Mouse (Mus musculus) monocyte, adult 2 months (primary cell): ENCODE results near the gene Sds.
A peak's percentile ranks its signal among the peaks of the same experiment; 100 is the strongest.

Experiments
- DNase-seq, 2 experiments: peaks; one replicate each; pipeline ENCODE4 v3.0.0; 2022; ENCODE audit warnings: low spot score in 2 of 2, low read depth in 1 of 2

Sds gene

DNA sequence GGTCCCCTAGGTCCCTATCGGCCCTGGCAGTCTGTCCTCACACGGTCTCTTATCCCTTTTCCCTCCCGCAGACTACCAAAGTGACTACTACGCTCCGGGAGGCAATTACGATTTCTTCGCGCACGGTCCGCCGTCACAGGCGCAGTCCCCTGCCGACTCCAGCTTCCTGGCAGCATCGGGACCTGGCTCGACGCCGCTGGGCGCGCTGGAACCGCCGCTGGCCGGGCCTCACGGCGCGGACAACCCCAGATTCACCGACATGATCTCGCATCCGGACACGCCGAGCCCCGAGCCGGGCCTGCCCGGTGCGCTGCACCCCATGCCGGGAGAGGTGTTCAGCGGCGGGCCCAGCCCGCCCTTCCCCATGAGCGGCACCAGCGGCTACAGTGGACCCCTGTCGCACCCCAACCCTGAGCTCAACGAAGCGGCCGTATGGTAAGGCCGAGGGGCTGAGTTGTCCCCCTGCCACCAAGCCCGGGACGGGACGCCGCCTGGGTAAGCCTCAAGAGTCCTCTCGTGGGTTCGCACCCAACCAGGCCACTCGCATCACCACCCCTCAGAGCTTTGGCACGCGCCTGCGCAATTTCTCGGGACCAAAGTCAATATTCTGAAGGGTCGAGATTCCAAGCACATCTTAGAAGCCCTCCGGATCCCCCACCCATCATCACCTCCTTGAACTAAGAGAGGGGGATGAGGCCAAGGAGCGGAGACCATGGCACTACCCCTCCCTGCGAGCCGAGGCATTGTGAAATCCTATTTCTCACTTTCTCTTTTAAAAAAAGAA lies 36.2 kb upstream of the Sds start:
- DNase-seq: no peak

DNA sequence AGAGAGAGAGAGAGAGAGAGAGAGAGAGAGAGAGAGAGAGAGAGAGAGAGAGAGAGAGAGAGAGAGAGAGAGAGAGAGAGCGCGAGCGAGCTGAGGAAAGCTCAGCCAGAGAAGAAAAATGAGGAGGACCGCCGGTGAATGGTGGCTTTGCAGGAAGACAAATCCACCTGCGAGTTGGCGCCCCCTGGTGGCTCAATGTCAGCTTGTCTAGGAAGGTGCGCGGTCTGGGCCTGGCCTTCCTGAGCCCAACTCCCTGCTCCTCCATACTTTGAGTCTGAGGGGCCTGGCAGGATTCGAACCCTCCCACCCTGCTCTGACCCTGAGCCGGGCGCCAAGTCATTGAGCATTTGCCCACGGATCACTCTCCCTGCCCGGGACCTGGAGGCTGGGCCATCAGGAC lies 35.6 kb upstream of the Sds start:
- peak in 1 of 2 experiments; percentile 35 for DNase-seq

DNA sequence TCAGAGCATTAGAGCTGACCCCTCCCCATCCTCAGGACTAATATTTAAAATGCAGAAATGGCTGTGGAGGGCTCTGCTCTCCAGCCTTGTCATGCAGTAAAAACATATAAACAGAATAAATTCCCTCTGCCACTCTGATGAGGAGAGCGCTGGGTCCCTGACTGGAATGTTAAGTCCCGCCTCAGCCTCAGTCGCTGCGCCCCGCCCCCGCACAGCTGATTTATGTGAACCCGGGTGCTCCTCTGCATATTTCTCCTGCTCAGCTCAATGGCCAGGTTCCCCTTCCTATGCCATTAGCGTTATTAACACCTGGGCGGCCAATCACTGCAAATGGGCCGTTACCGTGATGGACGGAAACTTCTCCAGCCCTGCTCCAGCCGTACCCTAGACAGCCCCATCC lies 29.0 kb upstream of the Sds start:
- DNase-seq: no peak

GRCm38 (mm10) chr5:120454756-120455337 lies 21.5 kb upstream of the Sds start:
- no peak for DNase-seq

DNA sequence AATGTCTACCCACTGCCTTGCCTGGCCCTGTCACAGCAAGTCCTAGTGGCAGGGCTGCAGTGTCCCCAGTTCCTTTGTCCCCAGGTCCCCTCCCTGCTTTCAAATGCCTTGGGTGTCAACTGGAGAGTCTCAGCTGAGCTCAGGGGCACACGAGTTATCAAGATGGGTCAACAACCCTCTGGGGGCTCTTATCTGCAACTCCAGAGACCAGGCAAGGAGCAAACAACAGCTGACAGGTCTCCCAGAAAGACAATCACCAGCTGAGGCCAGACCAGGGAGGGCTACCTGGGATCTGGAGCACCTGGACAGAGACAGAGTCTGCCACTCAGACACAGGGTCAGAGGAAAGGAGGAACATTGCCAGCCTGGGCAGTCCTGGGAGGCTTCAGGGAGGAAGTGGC lies 20.1 kb upstream of the Sds start:
- DNase-seq: no peak

- no peak for DNase-seq
Measured at GRCm38 (mm10) chr5:120456841-120457554, 19.3 kb upstream of the Sds start.

GRCm38 (mm10) chr5:120457628-120458027 lies 18.7 kb upstream of the Sds start:
- DNase-seq: peak in 1 of 2 experiments; percentile 32

DNA sequence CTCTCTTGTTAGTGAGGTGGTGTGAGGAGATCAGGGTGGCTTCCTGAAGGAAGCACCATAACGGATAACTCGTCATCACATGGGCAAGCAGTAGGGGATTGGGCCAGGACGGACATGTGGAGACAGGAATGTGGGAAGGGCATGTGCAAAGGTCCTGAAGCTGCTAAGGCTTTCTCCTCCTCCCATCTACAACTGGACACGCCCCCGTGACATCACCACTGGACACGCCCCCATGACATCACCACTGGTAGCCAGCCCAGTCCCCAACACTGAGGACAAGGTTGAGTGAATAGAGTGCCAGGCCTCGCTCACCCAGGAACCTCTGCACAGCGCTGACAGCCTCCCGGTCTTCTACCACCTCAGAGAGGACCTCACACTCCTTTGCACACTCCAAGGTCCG lies 17.2 kb upstream of the Sds start:
- DNase-seq: no peak

DNA sequence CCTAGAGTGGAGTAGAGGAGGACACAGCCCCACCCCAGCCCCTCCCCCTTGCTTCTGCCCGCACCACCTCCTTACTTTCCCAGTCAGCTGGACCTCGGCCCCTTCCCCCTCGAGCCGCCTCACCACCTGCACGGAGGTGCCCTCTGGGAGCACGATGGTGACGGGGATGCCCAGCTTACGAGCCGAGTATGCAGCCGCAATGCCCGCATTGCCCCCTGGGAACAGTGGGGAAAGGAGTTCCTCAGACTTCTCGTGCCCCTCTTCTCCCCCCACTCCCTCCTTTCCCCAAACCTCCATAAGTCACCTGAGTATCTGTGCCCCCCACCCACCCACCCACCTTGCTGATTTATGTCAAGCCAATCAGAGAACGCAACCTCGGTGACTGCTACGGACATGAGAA lies 14.4 kb upstream of the Sds start:
- no peak for DNase-seq

DNA sequence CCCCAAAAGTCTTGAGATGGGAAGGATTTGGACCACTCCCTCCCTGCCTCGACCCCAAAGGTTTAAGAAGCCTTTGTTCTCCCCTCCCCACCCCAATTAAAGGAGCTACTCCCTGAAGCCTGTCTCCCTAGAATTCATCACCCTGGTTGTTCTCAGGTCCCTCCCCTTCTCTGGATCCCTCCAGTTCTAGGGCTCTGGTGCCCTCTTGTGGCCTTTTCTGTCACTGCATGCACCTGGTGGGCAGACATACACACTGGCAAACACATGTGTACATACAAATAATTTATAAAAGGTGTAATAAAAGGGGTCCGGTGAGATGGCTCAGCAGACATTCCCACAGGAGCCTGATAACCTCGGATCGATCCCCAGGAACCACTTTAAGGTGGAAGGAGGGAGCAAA lies 12.0 kb upstream of the Sds start:
- DNase-seq: no peak

GRCm38 (mm10) chr5:120465062-120465461 lies 11.3 kb upstream of the Sds start:
- DNase-seq: peak in 1 of 2 experiments; percentile 29

GRCm38 (mm10) chr5:120465860-120466259 lies 10.5 kb upstream of the Sds start:
- DNase-seq: no peak

DNA sequence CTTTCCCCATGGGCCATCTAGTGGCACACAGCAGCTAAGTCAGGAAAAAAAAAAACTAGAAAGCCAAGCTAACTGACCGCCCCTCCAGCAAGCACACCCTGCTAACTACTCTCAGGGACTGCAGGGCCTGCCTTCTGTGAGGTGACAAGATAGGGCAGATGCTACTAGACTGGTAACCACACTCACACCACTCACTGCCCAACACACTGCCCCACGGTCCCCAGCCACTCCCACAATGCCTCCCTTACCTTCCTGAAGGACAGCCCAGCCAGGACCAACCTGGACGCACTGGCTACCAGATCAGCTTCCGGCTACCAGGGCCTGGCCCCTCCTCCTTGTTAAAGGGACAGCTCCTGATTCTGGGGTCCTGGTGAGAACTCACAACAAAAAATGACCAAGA lies 9.3 kb upstream of the Sds start:
- DNase-seq: no peak

GRCm38 (mm10) chr5:120468336-120468735 lies 8.0 kb upstream of the Sds start:
- no peak for DNase-seq

GRCm38 (mm10) chr5:120468830-120469229 lies 7.5 kb upstream of the Sds start:
- no peak for DNase-seq

- DNase-seq: no peak
Measured at GRCm38 (mm10) chr5:120471538-120471937, 4.8 kb upstream of the Sds start.

DNA sequence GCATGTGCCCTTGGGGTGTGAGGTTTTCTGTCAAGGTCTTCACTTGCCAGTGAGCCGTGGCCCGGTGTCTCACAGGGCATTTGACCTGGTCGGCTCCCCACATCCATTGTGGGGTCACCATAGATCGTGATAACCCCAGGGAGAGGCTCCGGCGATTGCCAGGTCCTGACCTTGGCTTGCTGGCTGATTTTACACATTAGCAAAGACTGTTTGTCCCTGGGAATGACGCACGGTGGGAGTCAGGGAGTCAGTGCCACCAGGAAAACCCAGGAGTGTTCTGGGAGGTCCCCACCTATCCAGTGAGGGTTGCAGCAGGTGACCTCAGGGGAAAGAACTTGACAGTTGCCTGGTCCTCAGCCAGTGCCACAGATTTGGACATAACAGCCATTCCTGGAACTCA lies 3.6 kb upstream of the Sds start, which contains the start of gene Sdsl:
TSS of gene Sdsl (minus strand) at position 41 of the 400 bp plus-strand sequence.
- DNase-seq: no peak

DNA sequence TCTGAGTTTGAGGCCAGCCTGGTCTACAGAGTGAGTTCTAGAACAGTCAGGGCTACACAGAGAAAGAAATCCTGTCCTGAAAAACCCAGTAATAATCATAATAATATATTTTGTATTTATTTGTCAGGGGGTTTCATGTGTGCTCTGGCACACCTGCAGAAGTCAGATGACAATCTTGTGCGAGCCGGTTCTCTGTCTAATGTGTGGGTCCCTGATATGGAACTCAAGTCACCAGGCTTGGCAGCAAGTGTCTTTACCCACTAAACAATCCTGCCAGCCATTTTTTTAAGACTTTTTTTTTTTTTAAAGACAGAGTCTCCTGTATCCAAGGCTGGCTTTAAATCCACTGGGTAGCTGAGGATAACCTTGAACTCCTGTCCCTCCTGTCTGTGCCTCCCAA lies 3.0 kb upstream of the Sds start:
- no peak for DNase-seq

- no peak for DNase-seq
Measured at GRCm38 (mm10) chr5:120475861-120476260, 465 bp upstream of the Sds start.

- no peak for DNase-seq
Measured at GRCm38 (mm10) chr5:120477993-120478392, 1.7 kb downstream of the Sds start.

DNA sequence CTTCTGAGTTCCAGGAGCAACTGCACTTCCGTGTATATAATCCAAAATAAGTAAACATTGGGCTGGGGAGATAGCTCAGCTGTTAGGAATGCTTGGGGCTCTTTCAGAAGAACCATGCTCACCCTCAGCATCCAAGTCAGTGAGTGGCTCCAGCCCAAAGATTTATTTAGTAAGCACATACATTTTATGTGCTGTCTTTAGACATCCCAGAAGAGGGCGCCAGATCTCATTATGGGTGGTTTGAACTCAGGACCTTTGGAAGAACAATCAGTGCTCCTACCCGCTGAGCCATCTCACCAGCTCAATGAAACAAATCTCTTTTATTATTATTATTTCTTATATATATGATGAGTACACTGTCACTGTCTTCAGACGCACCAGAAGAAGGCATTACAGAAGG lies 3.2 kb downstream of the Sds start:
- DNase-seq: no peak

- DNase-seq: no peak
Measured at GRCm38 (mm10) chr5:120481205-120481604, 4.9 kb downstream of the Sds start.
